Mouse (Mus musculus) bone marrow macrophage, adult 2 months (primary cell): ENCODE data around the gene Sgca.

Experiments
- CTCF ChIP-seq: IDR thresholded peaks from 2 replicates; pipeline ENCODE4 v1.5.1; 2012; ENCODE audit warnings: low read depth, mild to moderate bottlenecking, low read length, moderate library complexity
- POLR2A ChIP-seq: IDR thresholded peaks from 2 replicates; pipeline ENCODE4 v1.6.1; 2012; ENCODE audit warnings: mild to moderate bottlenecking, low read depth, low read length, borderline replicate concordance

- TF ChIP-seq CTCF (no peak), POLR2A (no peak)
Observed at GRCm38 (mm10) chr11:95004937-95005198, 28.7 kb upstream of the Sgca start.
